Mouse (Mus musculus) colon, adult 2 months (tissue): ENCODE measurements around the gene Gpr183. TPM values are rescaled to one million over a fixed set of nuclear protein-coding genes. Genes with fewer than 3 reads are reported as not detected.

ENCODE experiments used
- polyA plus RNA-seq: library from polyadenylated mRNA; depleted of rRNA; stranded (reverse); fragments of >200 nt; gene quantifications from 2 replicates; pipeline ENCODE4 v1.2.3, GENCODE M21; 2012; rRNA removed

Gene Gpr183
- 1.7 and 1.9 TPM in 2 replicates for polyA plus RNA-seq

DNA sequence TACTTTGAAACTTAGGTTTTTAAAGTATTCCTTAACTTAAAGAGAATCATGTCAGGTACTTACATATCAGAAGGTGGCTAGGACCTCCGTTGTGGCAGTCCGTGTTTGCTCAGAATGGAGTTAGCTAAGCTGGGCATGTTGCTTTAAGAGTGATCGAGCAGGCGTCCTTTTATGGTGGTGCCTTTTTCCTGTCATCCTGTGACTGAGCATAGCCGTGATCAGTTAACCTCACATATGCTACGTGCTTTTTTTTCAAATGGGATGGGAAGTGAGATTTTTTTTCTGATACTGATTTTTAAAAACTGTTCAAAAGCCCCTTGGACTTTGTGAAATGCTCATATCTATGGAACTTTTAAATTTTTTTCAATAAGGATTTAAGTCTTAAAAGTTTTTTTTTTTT, at the start of gene Gpr183:
Gene Gpr183 (minus strand): TSS at position 206 of the 400 bp plus-strand sequence.

GRCm38 (mm10) chr14:121915621-121916020, 49.4 kb downstream of the Gpr183 start, which contains the start of gene Gpr18:
Gpr18 (minus strand) TSS chr14:121915781.

Other genes with a start within 250 kb of the Gpr183 start
- 14.1 and 15.9 TPM in 2 replicates for gene Dock9, start 167.4 kb downstream of the Gpr183 start, polyA plus RNA-seq
- gene Ubac2, start 86.6 kb downstream of the Gpr183 start, polyA plus RNA-seq: 45.7 and 49.1 TPM in 2 replicates
- gene Gpr18, start 49.4 kb downstream of the Gpr183 start, polyA plus RNA-seq: 2.4 and 2.5 TPM in 2 replicates
- gene Timm8a2, start 69.5 kb upstream of the Gpr183 start, polyA plus RNA-seq: not detected in 2 replicates
- 721 and 936 TPM in 2 replicates for gene Tm9sf2, start 141.8 kb upstream of the Gpr183 start, polyA plus RNA-seq
- gene Clybl, start 216.5 kb upstream of the Gpr183 start, polyA plus RNA-seq: 9.2 and 10.1 TPM in 2 replicates